Mouse (Mus musculus) neural tube, embryonic 15.5 days (tissue): ENCODE measurements around the gene Zfp454. TPM values are rescaled to one million over a fixed set of nuclear protein-coding genes. Genes with fewer than 3 reads are reported as not detected.
A peak's percentile ranks its signal among the peaks of the same experiment; 100 is the strongest.

ENCODE experiments used
- ATAC-seq: fragments of 200-750 bp; cut with Nextera tagmentation; 2 replicates; pipeline ENCODE4 v1.8.0; 2017; ENCODE audit warnings: mild to moderate bottlenecking, moderate TSS enrichment, moderate library complexity; ENCODE audit not compliant: low FRiP score
- H3K27ac ChIP-seq: fragments of 300-500 bp; sonication (generic); replicated peaks from 2 replicates; pipeline ENCODE4 v1.5.1; 2015; ENCODE audit warnings: mild to moderate bottlenecking, inconsistent platforms
- H3K27me3 ChIP-seq: fragments of 300-500 bp; sonication (generic); replicated peaks from 2 replicates; pipeline ENCODE4 v1.6.1; 2015; ENCODE audit warnings: inconsistent platforms
- H3K36me3 ChIP-seq: fragments of 300-500 bp; sonication (generic); 2 replicates; pipeline ENCODE4 v1.6.1; 2015; ENCODE audit warnings: inconsistent platforms
- H3K4me1 ChIP-seq: fragments of 300-500 bp; sonication (generic); 2 replicates; pipeline ENCODE4 v1.6.1; 2015; ENCODE audit warnings: inconsistent platforms
- H3K4me2 ChIP-seq: fragments of 300-500 bp; sonication (generic); 2 replicates; pipeline ENCODE4 v1.6.1; 2015; ENCODE audit warnings: inconsistent platforms, mild to moderate bottlenecking, moderate library complexity
- H3K4me3 ChIP-seq: fragments of 300-500 bp; sonication (generic); replicated peaks from 2 replicates; pipeline ENCODE4 v1.5.1; 2015; ENCODE audit warnings: mild to moderate bottlenecking, inconsistent platforms
- H3K9ac ChIP-seq: fragments of 300-500 bp; sonication (generic); replicated peaks from 2 replicates; pipeline ENCODE4 v1.6.1; 2015; ENCODE audit warnings: mild to moderate bottlenecking, inconsistent platforms
- H3K9me3 ChIP-seq: fragments of 300-500 bp; sonication (generic); replicated peaks from 2 replicates; pipeline ENCODE4 v1.6.1; 2016; ENCODE audit warnings: inconsistent platforms
- WGBS: fragments of 180-500 bp; shearing (Covaris S2); methylation state at CpG from one replicate; pipeline ENCODE4 v1.1.7; 2015; ENCODE audit warnings: mixed read lengths; 5-methylcytosine and 5-hydroxymethylcytosine counted together
- polyA plus RNA-seq: library from polyadenylated mRNA; unstranded; fragments of >200 nt; fragmentation: Nextera tagmentation; extraction: Ambion mirVana; gene quantifications from 2 replicates; pipeline ENCODE4 v1.2.1, GENCODE M21; 2015

Gene Zfp454
- 9.3 and 10.8 TPM in 2 replicates for polyA plus RNA-seq

- WGBS = 6% methylated on average over 26 of the region's 26 CpGs
- Histone ChIP-seq H3K4me2 (peak within 1 kb of the TSS; percentile 81), H3K36me3 (peaks cover 25% of the 10 kb centered on the region), H3K27ac (peak within 1 kb of the TSS; percentile 82), H3K9me3 (0 out of 2 replicates have a peak, but pooled peaks cover 5% of the 10 kb centered on the region), H3K9ac (peak within 1 kb of the TSS; percentile 67), H3K4me1 (peaks cover 18% of the 10 kb centered on the region), H3K27me3 (no peaks in the 10 kb centered on the region), H3K4me3 (peak within 1 kb of the TSS; percentile 54)
- ATAC-seq = peak; percentile 96
Observed at GRCm38 (mm10) chr11:50887390-50888128, at the start of gene Zfp454. TSS of gene Zfp454 (minus strand) at chr11:50887651.

- H3K9me3 ChIP-seq = no peaks in the 10 kb centered on the region
- no peak overlapping the region for H3K9ac ChIP-seq
- peak overlapping the region; percentile 76 for H3K4me2 ChIP-seq
- H3K27me3 ChIP-seq = no peaks in the 10 kb centered on the region
- H3K4me3 ChIP-seq = peak overlapping the region; percentile 70; the same call in 1 of the 2 replicates
- peak; percentile 24 for ATAC-seq
- 79% methylated on average over 1 of the region's 1 CpGs for WGBS
- peaks cover 11% of the 10 kb centered on the region for H3K4me1 ChIP-seq
- no peaks in the 10 kb centered on the region for H3K36me3 ChIP-seq
- peak overlapping the region; percentile 92 for H3K27ac ChIP-seq
Observed at GRCm38 (mm10) chr11:50932040-50932439, 44.6 kb upstream of the Zfp454 start.

GRCm38 (mm10) chr11:50931451-50931866 lies 44.0 kb upstream of the Zfp454 start, which contains the start of gene Zfp354b:
TSS of gene Zfp354b (minus strand) at chr11:50931633.
- peak within 1 kb of the TSS; percentile 82 for H3K9ac ChIP-seq
- WGBS = under 1% methylated on average over 18 of the region's 18 CpGs
- H3K27ac ChIP-seq = peak within 1 kb of the TSS; percentile 92
- no peaks in the 10 kb centered on the region for H3K9me3 ChIP-seq
- peak within 1 kb of the TSS; percentile 76 for H3K4me2 ChIP-seq
- ATAC-seq = peak; percentile 94
- peak within 1 kb of the TSS; percentile 70 for H3K4me3 ChIP-seq
- H3K27me3 ChIP-seq = no peaks in the 10 kb centered on the region
- H3K36me3 ChIP-seq = no peaks in the 10 kb centered on the region
- H3K4me1 ChIP-seq = peaks cover 11% of the 10 kb centered on the region

- no peaks in the 10 kb centered on the region for H3K27me3 ChIP-seq
- H3K27ac ChIP-seq = peak overlapping the region; percentile 92
- peaks cover 11% of the 10 kb centered on the region for H3K4me1 ChIP-seq
- H3K9ac ChIP-seq = peak overlapping the region; percentile 82
- peak; percentile 78 for ATAC-seq
- WGBS = 2% methylated on average over 16 of the region's 16 CpGs
- H3K36me3 ChIP-seq = no peaks in the 10 kb centered on the region
- peak overlapping the region; percentile 70 for H3K4me3 ChIP-seq
- H3K9me3 ChIP-seq = no peaks in the 10 kb centered on the region
- peak overlapping the region; percentile 76 for H3K4me2 ChIP-seq
Observed at GRCm38 (mm10) chr11:50931021-50931420, 43.6 kb upstream of the Zfp454 start.

GRCm38 (mm10) chr11:50930469-50931014 lies 43.1 kb upstream of the Zfp454 start:
- ATAC-seq = peak; percentile 25; the same call in 1 of the 2 replicates
- 27% methylated on average over 14 of the region's 14 CpGs for WGBS

GRCm38 (mm10) chr11:50915671-50916320 lies 28.3 kb upstream of the Zfp454 start, which contains the start of gene Zfp2:
TSS of gene Zfp2 (minus strand) at chr11:50916165.
- Histone ChIP-seq H3K4me2 (peak within 1 kb of the TSS; percentile 56), H3K36me3 (peaks cover 26% of the 10 kb centered on the region), H3K27me3 (no peaks in the 10 kb centered on the region), H3K4me3 (peak within 1 kb of the TSS; percentile 94), H3K27ac (peak within 1 kb of the TSS; percentile 94), H3K4me1 (peaks cover 7% of the 10 kb centered on the region), H3K9me3 (peaks cover 18% of the 10 kb centered on the region), H3K9ac (peak within 1 kb of the TSS; percentile 97)
- peak; percentile 97 for ATAC-seq
- WGBS = 0% methylated on average over 47 of the region's 47 CpGs

More at GRCm38 (mm10) chr11:50930469-50931014, 43.1 kb upstream of the Zfp454 start:
- peaks cover 11% of the 10 kb centered on the region for H3K4me1 ChIP-seq
- H3K36me3 ChIP-seq = no peaks in the 10 kb centered on the region
- H3K9me3 ChIP-seq = no peaks in the 10 kb centered on the region
- peak overlapping the region; percentile 76 for H3K4me2 ChIP-seq
- H3K27ac ChIP-seq = peak overlapping the region; percentile 92
- H3K4me3 ChIP-seq = peak overlapping the region; percentile 70
- H3K9ac ChIP-seq = peak overlapping the region; percentile 82
- no peaks in the 10 kb centered on the region for H3K27me3 ChIP-seq

GRCm38 (mm10) chr11:50914461-50914860 lies 27.0 kb upstream of the Zfp454 start:
- no peak for ATAC-seq
- WGBS = 96% methylated on average over 3 of the region's 3 CpGs
- Histone ChIP-seq H3K27me3 (no peaks in the 10 kb centered on the region), H3K9ac (no peak overlapping the region), H3K27ac (no peak overlapping the region), H3K4me1 (peaks cover 7% of the 10 kb centered on the region), H3K9me3 (peaks cover 31% of the 10 kb centered on the region), H3K36me3 (peaks cover 39% of the 10 kb centered on the region), H3K4me3 (peak overlapping the region; percentile 94; the same call in 1 of the 2 replicates), H3K4me2 (no peak overlapping the region; the same call in 1 of the 2 replicates)

- H3K4me3 ChIP-seq = no peak overlapping the region
- 100% methylated on average over 1 of the region's 1 CpGs for WGBS
- no peak overlapping the region for H3K4me2 ChIP-seq
- H3K36me3 ChIP-seq = peaks cover 51% of the 10 kb centered on the region
- ATAC-seq = no peak
- peaks cover 7% of the 10 kb centered on the region for H3K4me1 ChIP-seq
- no peak overlapping the region for H3K27ac ChIP-seq
- no peaks in the 10 kb centered on the region for H3K27me3 ChIP-seq
- H3K9ac ChIP-seq = no peak overlapping the region
- H3K9me3 ChIP-seq = peaks cover 39% of the 10 kb centered on the region
Observed at GRCm38 (mm10) chr11:50913301-50913700, 25.9 kb upstream of the Zfp454 start.

GRCm38 (mm10) chr11:50908136-50908535 lies 20.7 kb upstream of the Zfp454 start:
- no peak overlapping the region for H3K4me2 ChIP-seq
- H3K36me3 ChIP-seq = peaks cover 95% of the 10 kb centered on the region
- no peak overlapping the region for H3K4me3 ChIP-seq
- WGBS = 85% methylated on average over 5 of the region's 5 CpGs
- H3K9ac ChIP-seq = no peak overlapping the region
- H3K4me1 ChIP-seq = no peaks in the 10 kb centered on the region
- no peak overlapping the region for H3K27ac ChIP-seq
- ATAC-seq = no peak
- peaks cover 83% of the 10 kb centered on the region for H3K9me3 ChIP-seq
- no peaks in the 10 kb centered on the region for H3K27me3 ChIP-seq

- H3K27me3 ChIP-seq = no peaks in the 10 kb centered on the region
Observed at GRCm38 (mm10) chr11:50897359-50897758, 9.9 kb upstream of the Zfp454 start.

GRCm38 (mm10) chr11:50892441-50892840 lies 5.0 kb upstream of the Zfp454 start:
- 53% methylated on average over 2 of the region's 2 CpGs for WGBS
- Histone ChIP-seq H3K4me3 (no peak overlapping the region), H3K9ac (no peak overlapping the region), H3K27ac (no peak overlapping the region), H3K4me1 (peaks cover 7% of the 10 kb centered on the region; the same call in 1 of the 2 replicates), H3K27me3 (no peaks in the 10 kb centered on the region), H3K4me2 (no peak overlapping the region), H3K9me3 (peaks cover 17% of the 10 kb centered on the region; the same call in 1 of the 2 replicates), H3K36me3 (peaks cover 18% of the 10 kb centered on the region)
- ATAC-seq = no peak

More at GRCm38 (mm10) chr11:50897359-50897758, 9.9 kb upstream of the Zfp454 start:
- Histone ChIP-seq H3K9me3 (peaks cover 55% of the 10 kb centered on the region), H3K4me3 (no peak overlapping the region), H3K4me2 (no peak overlapping the region), H3K9ac (no peak overlapping the region), H3K4me1 (no peaks in the 10 kb centered on the region), H3K27ac (no peak overlapping the region), H3K36me3 (peaks cover 63% of the 10 kb centered on the region)
- no peak for ATAC-seq
- 88% methylated on average over 1 of the region's 1 CpGs for WGBS
